Mouse (Mus musculus) liver, embryonic 14.5 days (tissue): ENCODE measurements at regions not wholly inside any gene's neighbourhood (a gene's known extent, or its start where the extent isn't known, plus 50 kb on each side); places are given as distances from the start of the nearest gene placed in this dataset.

Experiments used
- CTCF ChIP-seq: IDR thresholded peaks from 2 replicates; pipeline ENCODE4 v1.5.1; 2016; ENCODE audit warnings: antibody characterized with exemption, low read depth, control low read depth
- EP300 ChIP-seq: IDR thresholded peaks from 2 replicates; pipeline ENCODE4 v1.6.1; 2016; ENCODE audit warnings: antibody characterized with exemption, low read depth

DNA sequence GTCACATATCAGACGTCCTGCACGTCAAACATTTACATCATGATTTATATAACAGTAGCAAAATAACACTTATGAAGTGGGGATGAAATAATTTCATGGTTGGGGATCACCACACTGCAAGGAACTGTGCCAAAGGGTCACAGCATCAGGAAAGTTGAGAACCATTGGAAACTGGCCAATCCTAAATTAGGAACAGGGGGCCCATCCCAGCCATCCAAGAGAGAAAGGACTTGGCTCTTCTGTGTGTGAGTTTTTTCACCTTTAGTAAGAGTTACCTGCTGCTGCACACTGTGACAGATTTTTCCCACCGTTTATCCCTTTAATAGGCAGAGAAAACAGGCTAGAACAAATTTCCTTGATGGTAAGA, 141.2 kb upstream of the Hs6st1 start:
- TF ChIP-seq CTCF, result no peak
- no peak for TF ChIP-seq EP300
